Mouse (Mus musculus): ENCODE data around the gene Dazap2. TPM values are rescaled to one million over a fixed set of nuclear protein-coding genes. Genes with fewer than 3 reads are reported as not detected.

The Dazap2 gene
- 155 and 159 TPM in 2 replicates for polyA plus RNA-seq (2015; fragmentation: Nextera tagmentation; extraction: Ambion mirVana)

DNA sequence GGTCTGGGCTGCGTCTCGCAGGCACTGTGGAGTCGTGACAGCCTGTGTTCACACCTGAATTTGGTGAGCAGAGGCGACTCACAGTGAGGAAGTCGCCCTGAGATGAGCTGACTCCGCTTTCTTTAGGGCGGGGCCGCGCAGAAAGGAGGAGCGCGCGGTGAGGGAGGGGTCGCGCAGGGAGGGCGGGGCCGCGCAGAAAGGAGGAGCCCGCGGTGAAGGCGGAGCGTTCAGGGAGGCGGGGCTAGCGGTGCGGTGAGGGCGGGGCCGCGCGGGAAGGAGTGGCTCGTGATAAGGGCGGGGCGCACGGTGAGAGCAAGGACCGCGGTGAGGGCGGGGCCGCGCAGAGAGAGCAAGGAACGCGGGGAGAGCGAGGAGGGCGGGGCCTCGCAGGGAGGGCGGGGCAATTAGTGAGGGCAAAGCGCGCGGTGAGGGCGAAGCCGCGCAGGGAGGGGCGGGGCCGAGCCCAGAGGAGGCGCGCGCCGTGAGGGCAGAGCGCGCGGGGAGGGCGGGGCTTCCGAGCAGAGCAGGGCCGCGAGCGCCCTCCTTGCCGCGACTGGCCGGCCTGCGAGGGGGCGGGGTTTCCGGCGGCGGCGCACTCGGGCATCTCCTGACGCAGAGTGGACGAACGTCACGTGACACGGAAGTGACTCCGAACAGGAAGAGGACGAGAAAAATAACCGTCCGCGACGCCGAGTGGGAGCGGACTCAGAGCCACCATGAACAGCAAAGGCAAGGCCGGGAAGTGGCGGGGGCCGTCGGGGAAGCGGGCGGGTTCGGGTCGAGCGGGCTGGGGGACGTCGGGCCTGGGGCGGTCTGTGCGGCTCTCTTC lies at the start of gene Dazap2:
TSS of gene Dazap2 (plus strand) at position 354 of the 829 bp plus-strand sequence.
- peak; percentile 87 for ATAC-seq (ENCODE audit: insufficient number of reproducible peaks, insufficient read depth, low FRiP score, low TSS enrichment, low read depth)
- Histone ChIP-seq H3K4me2 (peak within 1 kb of the TSS; percentile 81), H3K9ac (peak within 1 kb of the TSS; percentile 87), H3K36me3 (peaks cover 28% of the 10 kb centered on the region), H3K27ac (peak within 1 kb of the TSS; percentile 94), H3K4me1 (peaks cover 21% of the 10 kb centered on the region), H3K27me3 (no peaks in the 10 kb centered on the region), H3K4me3 (peak within 1 kb of the TSS; percentile 92), H3K9me3 (no peaks in the 10 kb centered on the region)
- WGBS = under 1% methylated on average over 88 of the region's 99 CpGs

DNA sequence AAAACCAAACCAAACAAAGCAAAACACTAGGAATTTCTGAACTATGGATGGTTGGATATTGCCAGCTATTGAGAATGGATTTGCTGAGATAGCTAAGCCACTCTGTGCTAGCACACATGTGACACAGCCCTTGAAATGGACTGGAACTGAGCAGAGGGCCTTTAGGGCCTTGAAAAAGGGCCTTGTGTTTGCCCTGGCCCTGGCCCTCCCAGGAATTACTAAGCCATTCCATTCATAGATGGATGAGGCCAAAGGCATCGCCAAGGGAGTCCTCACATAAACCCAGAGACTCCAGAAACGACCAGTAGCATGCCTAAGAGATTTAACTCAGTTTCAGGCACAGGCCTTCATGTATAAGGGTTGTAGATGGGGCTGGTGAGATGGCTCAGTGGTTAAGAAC lies 48.6 kb upstream of the Dazap2 start:
- H3K27ac ChIP-seq = no peak overlapping the region
- WGBS = 64% methylated on average over 2 of the region's 2 CpGs
- H3K27me3 ChIP-seq = no peaks in the 10 kb centered on the region
- no peaks in the 10 kb centered on the region for H3K9me3 ChIP-seq
- no peak for ATAC-seq (ENCODE audit: insufficient number of reproducible peaks, insufficient read depth, low FRiP score, low TSS enrichment, low read depth)
- H3K4me2 ChIP-seq = no peak overlapping the region
- no peaks in the 10 kb centered on the region for H3K36me3 ChIP-seq
- H3K9ac ChIP-seq = no peak overlapping the region
- H3K4me3 ChIP-seq = no peak overlapping the region
- no peaks in the 10 kb centered on the region for H3K4me1 ChIP-seq

DNA sequence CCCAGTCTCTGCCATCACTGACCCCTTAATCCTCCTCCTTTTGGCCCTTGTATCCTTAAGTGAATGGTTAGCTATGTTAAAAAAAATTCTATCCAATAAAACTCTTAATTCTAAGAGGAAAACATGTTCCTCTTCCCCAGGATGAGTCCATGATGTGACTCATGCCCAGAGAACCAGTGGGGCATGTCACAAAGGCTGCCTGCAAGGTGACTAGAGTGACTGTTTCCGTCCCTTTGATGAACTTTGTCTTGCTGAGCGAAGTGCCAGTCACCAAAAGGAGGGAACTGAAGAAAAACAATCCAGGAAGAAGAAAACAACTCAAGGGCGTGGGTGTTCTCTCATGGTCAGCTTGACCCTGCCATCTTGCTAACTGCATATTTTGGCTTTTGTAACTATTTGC lies 45.9 kb upstream of the Dazap2 start:
- Histone ChIP-seq H3K4me3 (no peak overlapping the region), H3K4me1 (peaks cover 12% of the 10 kb centered on the region), H3K27me3 (no peaks in the 10 kb centered on the region), H3K9ac (no peak overlapping the region), H3K4me2 (no peak overlapping the region), H3K27ac (no peak overlapping the region), H3K9me3 (no peaks in the 10 kb centered on the region), H3K36me3 (no peaks in the 10 kb centered on the region)
- ATAC-seq (ENCODE audit: insufficient number of reproducible peaks, insufficient read depth, low FRiP score, low TSS enrichment, low read depth) = no peak
- WGBS = 71% methylated on average over 3 of the region's 3 CpGs

DNA sequence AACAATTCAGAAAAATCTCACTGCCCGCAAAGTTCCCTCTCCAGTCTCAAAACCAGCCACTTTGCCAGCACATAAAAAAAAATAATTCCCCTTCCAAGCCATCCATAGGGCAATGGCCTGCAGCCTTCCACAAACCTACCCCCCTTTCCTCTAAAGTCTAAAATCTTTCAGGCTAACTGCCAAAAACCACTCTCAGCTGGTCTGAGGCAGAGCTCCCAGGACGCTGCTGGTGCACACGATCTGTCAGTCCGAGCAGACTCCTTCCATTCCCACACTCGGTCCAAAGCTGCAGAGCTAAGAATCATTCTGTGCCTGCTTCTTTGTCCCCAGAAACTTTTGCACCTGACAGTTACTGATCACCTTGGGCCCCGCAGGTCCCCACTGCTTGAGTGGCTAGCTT lies 41.2 kb upstream of the Dazap2 start:
- peak overlapping the region; percentile 60 for H3K27ac ChIP-seq
- ATAC-seq (ENCODE audit: insufficient number of reproducible peaks, insufficient read depth, low FRiP score, low TSS enrichment, low read depth) = 0 out of 2 replicates have a peak, but pooled peaks have one; percentile 32
- 36% methylated on average over 6 of the region's 6 CpGs for WGBS
- H3K9ac ChIP-seq = peak overlapping the region; percentile 1; the same call in 1 of the 2 replicates
- no peak overlapping the region for H3K4me3 ChIP-seq
- no peak overlapping the region for H3K4me2 ChIP-seq
- H3K27me3 ChIP-seq = no peaks in the 10 kb centered on the region
- peaks cover 16% of the 10 kb centered on the region; the same call in 1 of the 2 replicates for H3K36me3 ChIP-seq
- H3K9me3 ChIP-seq = no peaks in the 10 kb centered on the region
- peaks cover 20% of the 10 kb centered on the region for H3K4me1 ChIP-seq

DNA sequence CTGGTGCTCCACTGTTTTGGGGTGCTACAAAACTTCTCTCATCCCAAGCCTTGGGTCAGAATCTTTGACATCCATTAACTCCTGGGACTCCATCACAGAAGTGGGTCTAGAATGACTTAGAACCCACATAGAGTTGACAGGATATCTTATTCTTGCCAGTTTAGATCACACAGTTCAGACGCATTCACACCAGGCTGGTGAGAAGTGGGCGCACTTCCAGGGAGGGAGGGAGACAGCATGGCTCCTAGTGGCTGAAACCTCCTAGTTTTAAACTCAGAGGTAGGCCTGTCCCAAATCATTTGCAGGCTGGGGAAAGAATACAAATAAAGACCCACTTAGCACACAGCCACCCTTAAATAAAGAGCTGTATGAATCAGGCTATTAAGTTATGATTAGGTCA lies 40.8 kb upstream of the Dazap2 start:
- H3K27me3 ChIP-seq = no peaks in the 10 kb centered on the region
- no peak overlapping the region for H3K4me3 ChIP-seq
- no peak overlapping the region for H3K4me2 ChIP-seq
- H3K4me1 ChIP-seq = peaks cover 20% of the 10 kb centered on the region
- WGBS = 81% methylated on average over 2 of the region's 2 CpGs
- H3K27ac ChIP-seq = peak overlapping the region; percentile 29
- peaks cover 16% of the 10 kb centered on the region; the same call in 1 of the 2 replicates for H3K36me3 ChIP-seq
- no peaks in the 10 kb centered on the region for H3K9me3 ChIP-seq
- ATAC-seq (ENCODE audit: insufficient number of reproducible peaks, insufficient read depth, low FRiP score, low TSS enrichment, low read depth) = no peak
- peak overlapping the region; percentile 1; the same call in 1 of the 2 replicates for H3K9ac ChIP-seq

DNA sequence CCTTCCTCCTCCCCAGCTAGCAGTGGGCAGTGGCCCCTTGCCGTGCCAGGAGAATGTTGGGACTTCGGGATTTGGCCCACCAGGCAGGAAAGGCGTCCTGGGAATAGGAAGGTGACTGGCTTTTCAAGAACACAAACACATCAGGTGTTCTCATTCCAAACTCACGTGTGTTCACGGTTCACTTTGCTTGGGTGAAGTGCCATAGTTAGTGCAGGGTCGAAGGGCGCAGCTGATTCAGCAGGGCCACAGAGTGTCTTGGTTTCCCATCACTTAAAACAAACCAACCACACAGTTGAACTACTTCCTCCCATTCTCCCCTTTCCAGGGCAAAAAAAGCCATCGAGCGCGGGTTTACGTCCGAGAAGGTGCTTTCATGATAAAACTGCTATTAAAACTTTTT lies 39.8 kb upstream of the Dazap2 start:
- H3K27me3 ChIP-seq = no peaks in the 10 kb centered on the region
- no peaks in the 10 kb centered on the region for H3K9me3 ChIP-seq
- peaks cover 22% of the 10 kb centered on the region for H3K36me3 ChIP-seq
- H3K4me2 ChIP-seq = no peak overlapping the region
- ATAC-seq (ENCODE audit: insufficient number of reproducible peaks, insufficient read depth, low FRiP score, low TSS enrichment, low read depth) = no peak
- peaks cover 20% of the 10 kb centered on the region for H3K4me1 ChIP-seq
- no peak overlapping the region for H3K9ac ChIP-seq
- no peak overlapping the region for H3K4me3 ChIP-seq
- WGBS = 90% methylated on average over 12 of the region's 12 CpGs
- no peak overlapping the region for H3K27ac ChIP-seq

DNA sequence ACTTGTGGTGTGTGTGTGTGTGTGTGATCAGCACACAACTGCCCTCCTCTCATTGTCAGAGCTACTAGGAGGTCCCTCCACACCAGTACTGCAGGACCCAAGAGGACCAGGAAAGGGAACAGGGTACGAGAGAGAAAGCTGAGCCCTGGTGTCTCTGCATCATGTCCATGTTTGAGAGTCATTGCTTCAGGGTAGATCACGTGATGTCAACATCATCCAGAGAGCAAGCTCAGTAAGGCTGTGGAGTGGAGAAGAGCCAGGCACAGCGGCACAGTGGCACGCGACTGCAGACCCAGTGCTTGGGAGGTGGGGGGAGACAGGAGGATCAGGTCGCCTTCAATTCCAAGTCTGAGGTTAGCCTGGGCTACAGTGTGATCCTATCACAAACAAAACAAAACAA lies 38.8 kb upstream of the Dazap2 start:
- no peaks in the 10 kb centered on the region for H3K27me3 ChIP-seq

DNA sequence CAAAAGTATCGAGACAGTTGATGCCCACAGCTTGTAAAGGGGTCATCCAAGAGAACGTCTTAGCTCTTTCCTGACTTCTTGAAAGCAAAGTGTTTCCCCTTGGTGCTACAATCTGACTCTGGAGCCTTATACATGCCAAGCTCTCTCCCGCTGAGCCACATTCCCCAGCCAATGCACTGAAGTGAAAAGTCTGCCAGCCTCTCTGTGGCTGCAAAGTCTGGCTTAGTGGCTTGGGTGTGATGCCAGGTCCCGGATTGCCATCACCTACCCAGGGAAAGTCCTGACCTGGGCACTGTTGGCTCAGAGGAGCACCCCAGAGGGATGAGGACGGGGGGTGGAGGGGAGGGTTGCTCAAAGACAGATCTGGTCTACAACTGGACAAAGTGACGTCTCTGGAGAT lies 38.3 kb upstream of the Dazap2 start:
- ATAC-seq (ENCODE audit: insufficient number of reproducible peaks, insufficient read depth, low FRiP score, low TSS enrichment, low read depth) = no peak
- no peak overlapping the region for H3K4me2 ChIP-seq
- peaks cover 27% of the 10 kb centered on the region for H3K36me3 ChIP-seq
- H3K9ac ChIP-seq = no peak overlapping the region
- H3K4me1 ChIP-seq = peaks cover 20% of the 10 kb centered on the region
- 83% methylated on average over 6 of the region's 6 CpGs for WGBS
- H3K27me3 ChIP-seq = no peaks in the 10 kb centered on the region
- H3K4me3 ChIP-seq = no peak overlapping the region
- no peaks in the 10 kb centered on the region for H3K9me3 ChIP-seq
- H3K27ac ChIP-seq = no peak overlapping the region

More for the DNA sequence above, 38.8 kb upstream of the Dazap2 start:
- Histone ChIP-seq H3K9me3 (no peaks in the 10 kb centered on the region), H3K4me3 (no peak overlapping the region), H3K9ac (no peak overlapping the region), H3K27ac (no peak overlapping the region), H3K36me3 (peaks cover 27% of the 10 kb centered on the region), H3K4me2 (no peak overlapping the region), H3K4me1 (peaks cover 20% of the 10 kb centered on the region)
- no peak for ATAC-seq (ENCODE audit: insufficient number of reproducible peaks, insufficient read depth, low FRiP score, low TSS enrichment, low read depth)
- 80% methylated on average over 6 of the region's 6 CpGs for WGBS

DNA sequence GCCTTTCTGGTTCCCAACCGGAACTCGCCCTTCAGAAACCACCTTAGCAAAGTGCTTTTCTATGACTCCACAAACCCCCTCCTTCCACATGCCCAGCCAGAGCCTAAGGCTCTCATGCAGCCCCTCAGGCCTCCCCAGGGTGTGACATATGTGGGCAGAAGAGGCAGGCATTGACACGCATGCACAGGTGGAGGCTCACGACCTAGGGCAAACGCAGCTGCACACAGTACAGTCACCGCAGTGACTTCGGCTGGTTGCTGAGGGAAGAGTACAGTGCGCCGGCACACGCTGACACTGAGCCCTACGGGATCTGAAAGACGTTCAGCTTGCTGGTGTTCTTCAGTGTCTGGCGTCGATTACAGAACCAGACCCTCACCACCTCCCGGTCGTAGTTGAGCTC lies 37.2 kb upstream of the Dazap2 start:
- no peak overlapping the region for H3K4me2 ChIP-seq
- H3K9me3 ChIP-seq = no peaks in the 10 kb centered on the region
- H3K9ac ChIP-seq = no peak overlapping the region
- peaks cover 20% of the 10 kb centered on the region for H3K4me1 ChIP-seq
- ATAC-seq (ENCODE audit: insufficient number of reproducible peaks, insufficient read depth, low FRiP score, low TSS enrichment, low read depth) = no peak
- WGBS = 75% methylated on average over 16 of the region's 16 CpGs
- H3K4me3 ChIP-seq = no peak overlapping the region
- no peaks in the 10 kb centered on the region for H3K27me3 ChIP-seq
- H3K36me3 ChIP-seq = peaks cover 32% of the 10 kb centered on the region
- no peak overlapping the region for H3K27ac ChIP-seq

DNA sequence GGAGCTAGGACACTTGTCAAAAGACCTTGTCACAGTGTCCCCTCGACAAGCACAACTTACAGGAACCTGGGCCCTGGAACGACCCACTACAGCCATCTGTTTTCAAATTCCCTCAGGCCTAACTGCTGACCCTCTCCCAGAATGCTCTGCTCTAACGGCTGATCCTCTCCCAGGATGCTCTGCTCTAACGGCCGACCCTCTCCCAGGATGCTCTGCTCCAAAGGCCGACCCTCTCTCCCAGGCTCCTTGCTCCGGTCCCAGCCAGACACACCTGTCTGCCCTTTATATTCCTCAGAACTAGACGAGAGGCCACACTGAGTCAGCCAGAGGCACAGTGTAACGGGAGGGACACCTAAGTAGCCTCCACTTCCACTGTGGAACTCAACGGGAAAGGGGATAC lies 35.0 kb upstream of the Dazap2 start:
- no peaks in the 10 kb centered on the region for H3K9me3 ChIP-seq

DNA sequence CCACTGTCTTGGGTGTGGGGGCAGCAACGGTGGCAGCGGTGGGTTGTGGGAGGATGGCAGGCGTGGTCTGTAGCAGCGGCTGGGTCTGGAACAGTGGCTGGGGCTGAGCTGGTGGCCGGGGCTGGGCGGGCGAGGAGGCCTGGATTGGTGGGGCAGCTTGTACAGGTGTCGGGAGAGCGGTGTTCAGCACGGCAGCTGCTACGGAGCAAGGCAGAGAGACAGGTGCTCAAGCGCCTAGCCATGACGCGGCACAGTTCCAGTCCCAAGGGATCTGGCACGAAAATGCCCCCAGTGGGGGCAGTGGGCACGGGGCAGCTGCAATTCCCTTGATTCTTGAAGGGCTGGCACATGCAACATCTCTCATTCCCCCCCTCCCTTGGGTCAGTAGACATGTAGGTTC lies 29.2 kb upstream of the Dazap2 start:
- no peak overlapping the region for H3K27ac ChIP-seq
- no peak overlapping the region for H3K9ac ChIP-seq
- H3K27me3 ChIP-seq = no peaks in the 10 kb centered on the region
- no peaks in the 10 kb centered on the region for H3K9me3 ChIP-seq
- H3K4me2 ChIP-seq = no peak overlapping the region
- no peak for ATAC-seq (ENCODE audit: insufficient number of reproducible peaks, insufficient read depth, low FRiP score, low TSS enrichment, low read depth)
- H3K36me3 ChIP-seq = peaks cover 42% of the 10 kb centered on the region
- H3K4me3 ChIP-seq = no peak overlapping the region
- WGBS = 90% methylated on average over 16 of the region's 16 CpGs
- H3K4me1 ChIP-seq = no peaks in the 10 kb centered on the region

More for the DNA sequence above, 35.0 kb upstream of the Dazap2 start:
- Histone ChIP-seq H3K4me2 (no peak overlapping the region), H3K4me3 (no peak overlapping the region), H3K36me3 (peaks cover 40% of the 10 kb centered on the region), H3K9ac (no peak overlapping the region), H3K27me3 (no peaks in the 10 kb centered on the region), H3K4me1 (no peaks in the 10 kb centered on the region), H3K27ac (no peak overlapping the region)
- 86% methylated on average over 10 of the region's 10 CpGs for WGBS
- ATAC-seq (ENCODE audit: insufficient number of reproducible peaks, insufficient read depth, low FRiP score, low TSS enrichment, low read depth) = no peak

DNA sequence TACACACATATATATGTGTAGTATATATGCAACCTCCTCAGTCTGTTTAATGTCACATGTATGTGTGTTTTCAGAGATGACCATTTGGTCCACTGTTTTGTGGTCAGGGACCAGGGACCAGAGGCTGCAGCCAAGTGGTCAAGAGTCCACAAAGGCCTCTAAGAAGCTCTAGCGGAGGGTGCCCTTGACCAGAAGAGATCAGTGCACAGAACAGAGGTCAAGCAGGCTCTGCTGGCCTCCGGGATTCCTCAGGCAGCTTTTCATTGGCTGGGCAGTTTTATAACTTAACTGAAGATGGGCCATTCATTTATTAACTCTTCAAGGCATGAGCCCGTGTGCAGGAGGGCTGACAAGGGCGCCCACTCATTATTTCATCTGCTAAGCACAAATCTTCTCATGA lies 28.0 kb upstream of the Dazap2 start:
- Histone ChIP-seq H3K36me3 (peaks cover 50% of the 10 kb centered on the region), H3K9ac (no peak overlapping the region), H3K27ac (no peak overlapping the region), H3K4me3 (no peak overlapping the region), H3K4me1 (no peaks in the 10 kb centered on the region), H3K4me2 (no peak overlapping the region), H3K9me3 (no peaks in the 10 kb centered on the region), H3K27me3 (no peaks in the 10 kb centered on the region)
- 80% methylated on average over 4 of the region's 4 CpGs for WGBS
- ATAC-seq (ENCODE audit: insufficient number of reproducible peaks, insufficient read depth, low FRiP score, low TSS enrichment, low read depth) = no peak

All from embryonic facial prominence, embryonic 13.5 days (tissue).